Mouse (Mus musculus): ENCODE measurements around the gene 1700037C18Rik. TPM values are rescaled to one million over a fixed set of nuclear protein-coding genes. Genes with fewer than 3 reads are reported as not detected.

1700037C18Rik gene
- polyA plus RNA-seq (2012; rRNA removed), result 14.9 TPM in 2 replicates

GRCm38 (mm10) chr16:3908537-3909111, at the start of gene 1700037C18Rik, which contains the start of gene Cluap1:
1700037C18Rik (minus strand) TSS chr16:3908689.
Cluap1 (plus strand) TSS chr16:3908801.
- Histone ChIP-seq H3K4me1 (ENCODE audit: control insufficient read depth, insufficient read depth, low read length) (peaks cover 6% of the 10 kb centered on the region), H3K4me3 (replicated peaks; ENCODE audit: extremely low read depth, low read depth, low read length) (peak within 1 kb of the TSS; percentile 67)
- TF ChIP-seq CTCF (IDR thresholded peaks at IDR 0.05; ENCODE audit: insufficient read depth, low read length) (peak; percentile 88), POLR2A (IDR thresholded peaks at IDR 0.05; ENCODE audit: borderline replicate concordance, extremely low read depth, low read depth, low read length) (peak; percentile 79; the same call in 1 of the 2 replicates)
- under 1% methylated on average over 33 of the region's 33 CpGs for WGBS
- DNase-seq, result peak; percentile 92

- TF ChIP-seq POLR2A (IDR thresholded peaks at IDR 0.05; ENCODE audit: borderline replicate concordance, extremely low read depth, low read depth, low read length), result no peak
- DNase-seq, result no peak
- Histone ChIP-seq H3K4me1 (ENCODE audit: control insufficient read depth, insufficient read depth, low read length) (no peaks in the 10 kb centered on the region), H3K4me3 (replicated peaks; ENCODE audit: extremely low read depth, low read depth, low read length) (no peak overlapping the region)
- 72% methylated on average over 6 of the region's 6 CpGs for WGBS
Measured at GRCm38 (mm10) chr16:3956369-3956768, 47.9 kb upstream of the 1700037C18Rik start.

GRCm38 (mm10) chr16:3951141-3951540, 42.7 kb upstream of the 1700037C18Rik start:
- TF ChIP-seq POLR2A (IDR thresholded peaks at IDR 0.05; ENCODE audit: borderline replicate concordance, extremely low read depth, low read depth, low read length) (no peak), CTCF (IDR thresholded peaks at IDR 0.05; ENCODE audit: insufficient read depth, low read length) (no peak)
- Histone ChIP-seq H3K4me1 (ENCODE audit: control insufficient read depth, insufficient read depth, low read length) (no peaks in the 10 kb centered on the region), H3K4me3 (replicated peaks; ENCODE audit: extremely low read depth, low read depth, low read length) (no peak overlapping the region)
- DNase-seq, result no peak
- WGBS, result 89% methylated on average over 1 of the region's 1 CpGs

- no peak for DNase-seq
- 73% methylated on average over 4 of the region's 4 CpGs for WGBS
- TF ChIP-seq POLR2A (IDR thresholded peaks at IDR 0.05; ENCODE audit: borderline replicate concordance, extremely low read depth, low read depth, low read length) (no peak), CTCF (IDR thresholded peaks at IDR 0.05; ENCODE audit: insufficient read depth, low read length) (no peak)
- Histone ChIP-seq H3K4me1 (ENCODE audit: control insufficient read depth, insufficient read depth, low read length) (peaks cover 5% of the 10 kb centered on the region; the same call in 1 of the 2 replicates), H3K4me3 (replicated peaks; ENCODE audit: extremely low read depth, low read depth, low read length) (no peak overlapping the region)
Measured at GRCm38 (mm10) chr16:3934701-3935100, 26.2 kb upstream of the 1700037C18Rik start.

- TF ChIP-seq POLR2A (IDR thresholded peaks at IDR 0.05; ENCODE audit: borderline replicate concordance, extremely low read depth, low read depth, low read length) (no peak), CTCF (IDR thresholded peaks at IDR 0.05; ENCODE audit: insufficient read depth, low read length) (no peak)
- DNase-seq, result peak; percentile 6
- peaks cover 5% of the 10 kb centered on the region; the same call in 1 of the 2 replicates for H3K4me1 ChIP-seq (ENCODE audit: control insufficient read depth, insufficient read depth, low read length)
- H3K4me3 ChIP-seq (replicated peaks; ENCODE audit: extremely low read depth, low read depth, low read length), result no peak overlapping the region
- WGBS, result 61% methylated on average over 1 of the region's 1 CpGs
Measured at GRCm38 (mm10) chr16:3934091-3934490, 25.6 kb upstream of the 1700037C18Rik start.

GRCm38 (mm10) chr16:3933536-3933935, 25.0 kb upstream of the 1700037C18Rik start:
- no peak for TF ChIP-seq CTCF (IDR thresholded peaks at IDR 0.05; ENCODE audit: insufficient read depth, low read length)
- TF ChIP-seq POLR2A (IDR thresholded peaks at IDR 0.05; ENCODE audit: borderline replicate concordance, extremely low read depth, low read depth, low read length), result no peak

GRCm38 (mm10) chr16:3929151-3929550, 20.7 kb upstream of the 1700037C18Rik start:
- H3K4me3 ChIP-seq (replicated peaks; ENCODE audit: extremely low read depth, low read depth, low read length), result no peak overlapping the region
- peaks cover 5% of the 10 kb centered on the region; the same call in 1 of the 2 replicates for H3K4me1 ChIP-seq (ENCODE audit: control insufficient read depth, insufficient read depth, low read length)
- WGBS, result 67% methylated on average over 7 of the region's 7 CpGs
- no peak for DNase-seq
- TF ChIP-seq CTCF (IDR thresholded peaks at IDR 0.05; ENCODE audit: insufficient read depth, low read length) (no peak), POLR2A (IDR thresholded peaks at IDR 0.05; ENCODE audit: borderline replicate concordance, extremely low read depth, low read depth, low read length) (no peak)

More at GRCm38 (mm10) chr16:3933536-3933935, 25.0 kb upstream of the 1700037C18Rik start:
- DNase-seq, result no peak
- H3K4me3 ChIP-seq (replicated peaks; ENCODE audit: extremely low read depth, low read depth, low read length), result no peak overlapping the region
- WGBS, result 86% methylated on average over 6 of the region's 6 CpGs
- H3K4me1 ChIP-seq (ENCODE audit: control insufficient read depth, insufficient read depth, low read length), result peaks cover 5% of the 10 kb centered on the region; the same call in 1 of the 2 replicates

- TF ChIP-seq POLR2A (IDR thresholded peaks at IDR 0.05; ENCODE audit: borderline replicate concordance, extremely low read depth, low read depth, low read length) (no peak), CTCF (IDR thresholded peaks at IDR 0.05; ENCODE audit: insufficient read depth, low read length) (no peak)
- H3K4me1 ChIP-seq (ENCODE audit: control insufficient read depth, insufficient read depth, low read length), result peaks cover 2% of the 10 kb centered on the region; the same call in 1 of the 2 replicates
- H3K4me3 ChIP-seq (replicated peaks; ENCODE audit: extremely low read depth, low read depth, low read length), result no peak overlapping the region
- DNase-seq, result no peak
- WGBS, result 26% methylated on average over 1 of the region's 1 CpGs
Measured at GRCm38 (mm10) chr16:3928582-3928981, 20.1 kb upstream of the 1700037C18Rik start.

- DNase-seq, result no peak
- TF ChIP-seq CTCF (IDR thresholded peaks at IDR 0.05; ENCODE audit: insufficient read depth, low read length), result no peak
- no peak for TF ChIP-seq POLR2A (IDR thresholded peaks at IDR 0.05; ENCODE audit: borderline replicate concordance, extremely low read depth, low read depth, low read length)
- 73% methylated on average over 4 of the region's 4 CpGs for WGBS
- Histone ChIP-seq H3K4me1 (ENCODE audit: control insufficient read depth, insufficient read depth, low read length) (no peaks in the 10 kb centered on the region), H3K4me3 (replicated peaks; ENCODE audit: extremely low read depth, low read depth, low read length) (no peak overlapping the region)
Measured at GRCm38 (mm10) chr16:3923966-3924365, 15.5 kb upstream of the 1700037C18Rik start.

- H3K4me3 ChIP-seq (replicated peaks; ENCODE audit: extremely low read depth, low read depth, low read length), result no peak overlapping the region
- TF ChIP-seq CTCF (IDR thresholded peaks at IDR 0.05; ENCODE audit: insufficient read depth, low read length) (no peak), POLR2A (IDR thresholded peaks at IDR 0.05; ENCODE audit: borderline replicate concordance, extremely low read depth, low read depth, low read length) (no peak)
- WGBS, result 78% methylated on average over 3 of the region's 3 CpGs
- no peak for DNase-seq
- no peaks in the 10 kb centered on the region for H3K4me1 ChIP-seq (ENCODE audit: control insufficient read depth, insufficient read depth, low read length)
Measured at GRCm38 (mm10) chr16:3923515-3923914, 15.0 kb upstream of the 1700037C18Rik start.

Data from lung, adult 2 months (tissue).